Mouse (Mus musculus) spleen, adult 2 months (tissue): ENCODE data around the gene Il21r.

Source experiments
- CTCF ChIP-seq: fragments of 200-500 bp; IDR thresholded peaks from 2 replicates; pipeline ENCODE4 v1.5.1; 2011; ENCODE audit warnings: mild to moderate bottlenecking, inconsistent platforms; ENCODE audit not compliant: insufficient read depth, insufficient read length, insufficient replicate concordance; ENCODE audit errors: extremely low read depth
- POLR2A ChIP-seq: fragments of 200-500 bp; IDR thresholded peaks from 2 replicates; pipeline ENCODE4 v1.6.1; 2011; ENCODE audit warnings: low read depth, low read length, inconsistent platforms

DNA sequence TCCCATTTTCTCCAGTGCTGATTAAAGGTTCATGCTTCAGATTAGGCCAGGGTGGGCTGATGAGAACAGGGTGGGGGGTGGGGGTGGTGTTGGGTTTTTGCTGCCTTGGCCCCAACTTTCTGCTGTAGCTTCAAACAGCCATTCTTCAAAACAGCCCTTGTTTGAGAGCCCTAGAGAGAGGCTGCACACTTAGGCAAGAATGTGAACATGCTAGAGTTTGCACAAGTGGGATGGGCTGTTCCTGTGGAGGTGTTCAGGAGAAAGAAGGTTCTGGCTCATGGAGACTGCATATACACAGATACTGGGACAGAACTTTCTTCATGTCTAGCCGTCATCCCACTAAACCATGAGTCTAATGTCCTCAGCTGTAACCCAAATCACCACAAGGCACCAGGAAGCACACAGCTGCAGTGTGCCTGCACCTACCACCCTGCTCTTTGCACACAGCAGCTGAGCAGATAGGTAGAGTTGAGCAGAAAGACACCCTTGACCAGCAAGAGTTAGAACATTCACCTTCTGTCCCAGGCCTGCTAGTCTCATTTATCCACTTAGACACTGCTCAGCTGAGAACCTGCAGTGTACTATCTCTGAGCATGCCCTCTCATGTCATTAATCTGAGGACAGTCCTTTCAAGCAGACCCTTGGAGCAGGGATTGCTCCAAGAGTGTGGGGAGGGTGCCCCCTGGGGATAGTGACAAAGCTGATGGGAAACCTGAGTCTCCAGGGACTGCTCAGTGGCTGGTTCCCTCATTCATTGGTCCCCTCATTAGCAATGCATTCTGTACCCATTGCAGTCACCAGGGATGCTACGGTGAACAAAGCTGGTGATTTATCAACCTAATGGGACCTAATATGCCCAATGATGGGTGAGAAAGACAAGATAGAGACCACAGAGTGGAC is 3.3 kb downstream of the Il21r start:
- no peak for TF ChIP-seq POLR2A
- no peak for TF ChIP-seq CTCF
